Mouse (Mus musculus): ENCODE data around the gene Rnf43. TPM values are rescaled to one million over a fixed set of nuclear protein-coding genes. Genes with fewer than 3 reads are reported as not detected.

The Rnf43 gene
- polyA plus RNA-seq, 1 experiment from 2014 or later = 0.65 TPM

- Histone ChIP-seq H3K27ac (replicated peaks) (peak overlapping the region; percentile 91), H3K9me3 (no peaks in the 10 kb centered on the region), H3K4me2 (peak overlapping the region; percentile 96), H3K36me3 (no peaks in the 10 kb centered on the region), H3K4me1 (replicated peaks) (peaks cover 40% of the 10 kb centered on the region), H3K4me3 (peak overlapping the region; percentile 72; the same call in 1 of the 2 replicates), H3K27me3 (no peaks in the 10 kb centered on the region), H3K9ac (no peak overlapping the region)
- WGBS = 7% methylated on average over 3 of the region's 3 CpGs
- ATAC-seq (ENCODE audit: low FRiP score, low read depth) = no peak
These were observed 97.1 kb downstream of the Rnf43 start for GRCm38 (mm10) chr11:87759609-87760005.

- peak within 1 kb of the TSS; percentile 63 for H3K9ac ChIP-seq
- H3K4me1 ChIP-seq (replicated peaks) = peaks cover 48% of the 10 kb centered on the region
- H3K27me3 ChIP-seq = no peaks in the 10 kb centered on the region
- ATAC-seq (ENCODE audit: low FRiP score, low read depth) = peak; percentile 84
- no peaks in the 10 kb centered on the region for H3K9me3 ChIP-seq
- H3K27ac ChIP-seq (replicated peaks) = peak within 1 kb of the TSS; percentile 91
- WGBS = 6% methylated on average over 23 of the region's 23 CpGs
- H3K4me3 ChIP-seq = peak within 1 kb of the TSS; percentile 72
- H3K36me3 ChIP-seq = no peaks in the 10 kb centered on the region
- H3K4me2 ChIP-seq = peak within 1 kb of the TSS; percentile 96
These were observed 98.0 kb downstream of the Rnf43 start, which contains the start of gene Tspoap1 for GRCm38 (mm10) chr11:87760301-87761081. Tspoap1 (plus strand) TSS chr11:87760541.

GRCm38 (mm10) chr11:87761181-87761721 is 98.7 kb downstream of the Rnf43 start:
- Histone ChIP-seq H3K27ac (replicated peaks) (peak overlapping the region; percentile 91; the same call in 1 of the 2 replicates), H3K9ac (peak overlapping the region; percentile 63), H3K4me1 (replicated peaks) (peaks cover 50% of the 10 kb centered on the region)

DNA sequence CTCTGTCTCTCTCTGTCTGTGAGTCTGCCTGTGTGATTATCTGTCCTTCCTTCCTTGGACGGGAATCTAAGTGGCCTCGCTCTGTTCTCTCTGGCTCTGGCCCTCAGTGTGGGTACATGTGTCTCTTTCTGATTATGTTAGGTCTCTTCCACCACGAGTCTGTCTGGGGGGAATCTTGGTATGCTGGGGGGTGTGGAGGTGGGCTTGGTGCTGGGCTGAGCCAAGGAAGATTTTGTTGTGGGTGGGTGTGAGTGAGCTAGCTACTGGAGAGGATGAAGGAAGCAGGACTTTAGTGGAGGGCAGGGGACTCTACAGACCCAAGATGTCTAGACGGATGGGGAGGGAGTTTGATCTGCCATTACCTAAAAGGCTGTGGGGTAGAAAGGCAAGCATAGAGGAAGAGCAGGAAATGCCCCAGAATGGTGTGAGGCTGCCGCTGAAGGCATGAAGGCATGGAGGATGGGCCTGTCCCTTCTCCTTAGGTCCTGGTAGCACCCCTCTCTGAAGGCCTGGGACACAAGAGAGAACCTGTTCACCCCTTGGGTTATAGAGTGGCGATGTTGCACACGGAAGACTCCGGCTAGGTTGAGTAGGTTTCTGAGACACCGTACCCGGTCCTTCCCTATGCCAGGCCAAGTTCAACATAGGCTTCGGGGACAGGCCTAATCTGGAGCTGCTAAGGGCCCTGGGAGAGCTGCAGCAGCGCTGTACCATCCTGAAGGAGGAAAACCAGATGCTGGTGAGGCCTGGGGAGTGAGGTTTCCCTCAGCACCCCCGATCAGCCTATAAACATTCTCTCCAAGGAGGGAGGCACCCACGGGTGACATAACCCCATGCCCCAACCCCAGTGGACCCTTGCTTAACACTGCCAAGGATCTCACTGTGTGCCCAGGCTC is 99.5 kb downstream of the Rnf43 start:
- H3K27ac ChIP-seq (replicated peaks) = peak overlapping the region; percentile 83; the same call in 1 of the 2 replicates
- H3K27me3 ChIP-seq = no peaks in the 10 kb centered on the region
- no peak for ATAC-seq (ENCODE audit: low FRiP score, low read depth)
- H3K4me2 ChIP-seq = peak overlapping the region; percentile 96
- H3K4me1 ChIP-seq (replicated peaks) = peaks cover 50% of the 10 kb centered on the region
- H3K4me3 ChIP-seq = peak overlapping the region; percentile 72
- H3K9me3 ChIP-seq = no peaks in the 10 kb centered on the region
- WGBS = 72% methylated on average over 14 of the region's 14 CpGs
- peak overlapping the region; percentile 63 for H3K9ac ChIP-seq
- peaks cover 6% of the 10 kb centered on the region for H3K36me3 ChIP-seq

More at GRCm38 (mm10) chr11:87761181-87761721, 98.7 kb downstream of the Rnf43 start:
- Histone ChIP-seq H3K36me3 (no peaks in the 10 kb centered on the region), H3K9me3 (no peaks in the 10 kb centered on the region), H3K4me3 (peak overlapping the region; percentile 72), H3K4me2 (peak overlapping the region; percentile 96), H3K27me3 (no peaks in the 10 kb centered on the region)
- WGBS = 58% methylated on average over 11 of the region's 11 CpGs
- no peak for ATAC-seq (ENCODE audit: low FRiP score, low read depth)

- H3K4me1 ChIP-seq (replicated peaks) = peaks cover 50% of the 10 kb centered on the region
- H3K36me3 ChIP-seq = peaks cover 13% of the 10 kb centered on the region
- WGBS = 40% methylated on average over 12 of the region's 12 CpGs
- peak overlapping the region; percentile 72 for H3K4me3 ChIP-seq
- H3K9me3 ChIP-seq = no peaks in the 10 kb centered on the region
- H3K4me2 ChIP-seq = peak overlapping the region; percentile 96
- H3K9ac ChIP-seq = peak overlapping the region; percentile 63
- no peak for ATAC-seq (ENCODE audit: low FRiP score, low read depth)
- peak overlapping the region; percentile 83 for H3K27ac ChIP-seq (replicated peaks)
- H3K27me3 ChIP-seq = no peaks in the 10 kb centered on the region
These were observed 100.3 kb downstream of the Rnf43 start for GRCm38 (mm10) chr11:87762702-87763385.

GRCm38 (mm10) chr11:87763511-87763987 is 101.0 kb downstream of the Rnf43 start:
- Histone ChIP-seq H3K27me3 (no peaks in the 10 kb centered on the region), H3K36me3 (peaks cover 18% of the 10 kb centered on the region), H3K9ac (peak overlapping the region; percentile 63), H3K4me3 (peak overlapping the region; percentile 72), H3K27ac (replicated peaks) (peak overlapping the region; percentile 83), H3K9me3 (no peaks in the 10 kb centered on the region), H3K4me2 (peak overlapping the region; percentile 96), H3K4me1 (replicated peaks) (peaks cover 50% of the 10 kb centered on the region)
- 2% methylated on average over 16 of the region's 17 CpGs for WGBS
- ATAC-seq (ENCODE audit: low FRiP score, low read depth) = peak; percentile 73

DNA sequence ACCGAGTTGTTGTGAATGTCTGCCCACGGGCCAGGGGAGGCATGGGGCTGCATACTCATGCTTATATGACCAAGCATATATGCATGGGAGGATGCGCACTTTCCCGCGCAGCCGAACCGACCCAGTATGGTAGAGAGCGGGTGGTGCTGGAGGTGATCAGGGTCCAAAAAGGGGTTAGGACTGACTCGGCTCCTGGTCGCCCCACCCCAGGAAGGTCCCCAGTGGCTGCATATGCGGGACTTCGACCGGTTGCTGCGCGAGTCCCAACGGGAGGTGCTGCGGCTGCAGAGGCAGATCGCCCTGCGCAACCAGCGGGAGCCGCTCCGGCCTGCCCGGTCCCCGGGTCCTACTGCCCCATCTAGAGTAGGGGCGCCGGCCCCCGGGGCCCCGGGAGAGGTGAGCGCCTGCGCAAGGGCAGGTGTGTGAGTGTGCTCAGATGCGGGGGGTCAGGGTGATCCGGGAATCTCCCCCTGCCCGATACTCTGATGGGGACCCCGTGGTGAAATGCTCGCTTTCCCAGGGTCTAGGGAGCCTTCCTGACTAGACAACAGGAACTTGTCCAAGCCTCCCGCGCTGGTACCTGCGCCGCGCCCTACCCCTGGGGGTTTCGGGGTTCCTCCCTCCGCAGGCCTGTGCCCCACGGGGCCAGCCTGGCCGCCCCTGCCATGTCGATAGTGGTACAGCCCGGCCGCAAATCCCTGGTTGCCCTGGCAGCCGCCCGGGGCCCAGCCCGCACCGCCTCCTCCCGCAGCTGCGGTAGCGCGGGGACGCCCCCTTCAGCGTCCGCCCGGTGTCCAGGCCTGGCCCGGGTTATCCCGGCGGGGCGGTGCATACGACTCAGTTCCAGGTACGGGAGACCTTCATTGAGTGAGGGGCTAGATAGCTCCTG is 101.7 kb downstream of the Rnf43 start:
- H3K27me3 ChIP-seq = no peaks in the 10 kb centered on the region
- H3K9me3 ChIP-seq = no peaks in the 10 kb centered on the region
- under 1% methylated on average over 65 of the region's 65 CpGs for WGBS
- H3K4me3 ChIP-seq = peak overlapping the region; percentile 72
- H3K4me1 ChIP-seq (replicated peaks) = peaks cover 50% of the 10 kb centered on the region
- H3K36me3 ChIP-seq = peaks cover 22% of the 10 kb centered on the region
- peak overlapping the region; percentile 63 for H3K9ac ChIP-seq
- peak; percentile 44 for ATAC-seq (ENCODE audit: low FRiP score, low read depth)
- peak overlapping the region; percentile 83 for H3K27ac ChIP-seq (replicated peaks)
- peak overlapping the region; percentile 96 for H3K4me2 ChIP-seq

- Histone ChIP-seq H3K36me3 (peaks cover 50% of the 10 kb centered on the region), H3K27ac (replicated peaks) (no peak overlapping the region), H3K9me3 (no peaks in the 10 kb centered on the region), H3K4me2 (no peak overlapping the region), H3K27me3 (no peaks in the 10 kb centered on the region), H3K4me3 (no peak overlapping the region), H3K9ac (no peak overlapping the region), H3K4me1 (replicated peaks) (peaks cover 15% of the 10 kb centered on the region)
- ATAC-seq (ENCODE audit: low FRiP score, low read depth) = no peak
- WGBS = 93% methylated on average over 4 of the region's 4 CpGs
These were observed 106.2 kb downstream of the Rnf43 start for GRCm38 (mm10) chr11:87768745-87769144.

DNA sequence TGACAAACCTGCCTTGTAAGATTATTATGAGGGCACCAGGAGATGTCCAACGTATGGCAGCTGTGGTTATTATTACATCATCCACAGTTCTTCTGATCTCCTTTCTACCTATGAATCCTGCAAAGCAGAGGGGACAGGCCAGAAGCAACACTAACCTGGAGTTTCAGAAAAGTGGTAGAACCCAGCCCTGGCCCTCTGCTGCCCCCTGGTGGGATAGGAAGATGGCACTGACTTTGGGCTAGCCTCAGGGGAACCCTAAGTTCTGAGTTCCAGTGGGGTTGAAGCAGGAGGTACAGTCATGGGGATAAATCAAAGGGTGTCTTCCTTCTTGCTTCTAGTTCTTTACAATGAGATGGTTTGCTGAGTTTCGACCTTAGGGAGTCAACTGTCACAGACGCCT is 108.5 kb downstream of the Rnf43 start:
- ATAC-seq (ENCODE audit: low FRiP score, low read depth) = no peak

DNA sequence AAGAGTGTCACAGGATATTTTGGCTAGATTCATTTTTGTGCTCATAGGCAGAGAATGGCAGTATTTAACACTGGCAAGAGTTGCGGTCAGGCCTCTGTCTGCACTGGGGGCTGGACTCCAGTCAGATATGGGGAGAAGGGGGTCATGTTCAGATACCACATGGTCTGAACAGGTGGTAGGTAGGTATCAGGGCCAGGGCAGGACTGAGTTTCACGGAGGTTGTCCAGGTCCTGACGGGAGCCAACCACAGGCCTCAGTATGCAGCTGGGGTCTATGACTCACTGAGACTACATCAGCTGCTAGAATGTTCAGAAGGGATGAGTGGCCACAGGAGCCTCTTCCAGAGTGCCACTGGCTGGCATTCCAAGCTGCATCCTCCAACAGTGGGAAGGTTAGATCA is 109.8 kb downstream of the Rnf43 start:
- no peak overlapping the region for H3K9ac ChIP-seq
- no peak for ATAC-seq (ENCODE audit: low FRiP score, low read depth)
- H3K27ac ChIP-seq (replicated peaks) = no peak overlapping the region
- no peak overlapping the region for H3K4me2 ChIP-seq
- no peaks in the 10 kb centered on the region for H3K4me1 ChIP-seq (replicated peaks)
- H3K9me3 ChIP-seq = no peaks in the 10 kb centered on the region
- H3K4me3 ChIP-seq = no peak overlapping the region
- H3K27me3 ChIP-seq = no peaks in the 10 kb centered on the region
- WGBS = 87% methylated on average over 3 of the region's 3 CpGs
- H3K36me3 ChIP-seq = peaks cover 61% of the 10 kb centered on the region

More for the DNA sequence above, 108.5 kb downstream of the Rnf43 start:
- Histone ChIP-seq H3K9me3 (no peaks in the 10 kb centered on the region), H3K36me3 (peaks cover 57% of the 10 kb centered on the region), H3K27me3 (no peaks in the 10 kb centered on the region), H3K9ac (no peak overlapping the region), H3K4me3 (no peak overlapping the region), H3K27ac (replicated peaks) (no peak overlapping the region), H3K4me1 (replicated peaks) (no peaks in the 10 kb centered on the region), H3K4me2 (no peak overlapping the region)
- 61% methylated on average over 3 of the region's 3 CpGs for WGBS
